Comparison of ENCODE assay signal across 12 mouse cellular contexts in genomic region chr13:34112369-34113081, GRCm38 (mm10). TPM values are rescaled to one million over a fixed set of nuclear protein-coding genes. Genes with fewer than 3 reads are reported as not detected.
A peak's percentile ranks its signal among the peaks of the same experiment; 100 is the strongest.
DNase-seq lines count a peak whose midpoint lies in the region; ATAC-seq lines count a peak whose summit lies in the region.
"Had no signal": no experiment of that assay in that cellular context is flagged by ENCODE, and none has a peak within 500 bp of the region (broad histone marks: within the 10 kb centered on the region; RNA-seq: fewer than 3 reads in every experiment).

No protein-coding gene starts in this region.

- DNase-seq in heart, adult 11 months, result peak; percentile 91
- no peak for DNase-seq in heart, postnatal 14 days
- DNase-seq in urinary bladder, postnatal 25 days (ENCODE audit: low spot score), result peak; percentile 54
- no peak for DNase-seq in urinary bladder, postnatal 10 days (ENCODE audit: low spot score)
- DNase-seq in gonadal fat pad, adult 2 months (ENCODE audit: low read depth), result peak; percentile 96
- DNase-seq in left cerebral cortex, adult 8-10 months (ENCODE audit: low spot score in 2 of 2), result no peak
- DNase-seq in frontal cortex, postnatal 10 days (ENCODE audit: low spot score in 2 of 2), result no peak
- DNase-seq: cerebellum, adult 11-12 months; forebrain, postnatal 0 days; layer of hippocampus, adult 9-11 months; right cerebral cortex, postnatal 4 days had no signal

- intact Hi-C loops in heart, postnatal 14 days (cut with DNase I), result no loop called here

- no peak for ATAC-seq in granulocyte monocyte progenitor cell, adult 5-6 weeks (replicated peaks; ENCODE audit: poor library complexity, severe bottlenecking)
- ATAC-seq: forebrain, postnatal 0 days had no signal

RNA-seq across cellular contexts. Expression of gene Tubb2b, which starts 17.7 kb away (rescaled TPM):
- total RNA-seq in heart, postnatal 14 days (2021), result 1 to 10 TPM; 5.2 to 8.8 TPM
- polyA plus RNA-seq in gonadal fat pad, adult 2 months (2012; rRNA removed), result 61.4 and 74.7 TPM in 2 replicates
- total RNA-seq in granulocyte monocyte progenitor cell, adult 5-6 weeks (2014; fragmentation: Nextera tagmentation), result not detected in 2 replicates
- total RNA-seq in granulocyte monocyte progenitor cell, adult 5-6 weeks (2017), result not detected in 2 replicates
- 100 to 1,000 TPM; 158 to 170 (median 167) TPM for total RNA-seq in left cerebral cortex, adult 8-10 months (2022)

RNA-seq across cellular contexts. Expression of gene Tubb2a, which starts 34.7 kb away (rescaled TPM):
- total RNA-seq in heart, postnatal 14 days (2021), result 10 to 100 TPM; 53.6 to 68.2 TPM
- 179 and 400 TPM in 2 replicates for polyA plus RNA-seq in gonadal fat pad, adult 2 months (2012; rRNA removed)
- 2.3 and 3.4 TPM in 2 replicates for total RNA-seq in granulocyte monocyte progenitor cell, adult 5-6 weeks (2014; fragmentation: Nextera tagmentation)
- total RNA-seq in granulocyte monocyte progenitor cell, adult 5-6 weeks (2017), result 7.0 and 8.5 TPM in 2 replicates
- total RNA-seq in left cerebral cortex, adult 8-10 months (2022), result 100 to 1,000 TPM; 633 to 733 (median 691) TPM

RNA-seq across cellular contexts. Expression of gene Psmg4, which starts 50.2 kb away (rescaled TPM):
- 10 to 100 TPM; 25.2 to 37.8 TPM for total RNA-seq in heart, postnatal 14 days (2021)
- polyA plus RNA-seq in gonadal fat pad, adult 2 months (2012; rRNA removed), result 85.1 and 95.6 TPM in 2 replicates
- 50.2 and 81.2 TPM in 2 replicates for total RNA-seq in granulocyte monocyte progenitor cell, adult 5-6 weeks (2014; fragmentation: Nextera tagmentation)
- 181 and 240 TPM in 2 replicates for total RNA-seq in granulocyte monocyte progenitor cell, adult 5-6 weeks (2017)
- total RNA-seq in left cerebral cortex, adult 8-10 months (2022), result 10 to 100 TPM; 22.1 to 27.2 (median 25.6) TPM

Comparison
In these comparisons a context has a peak if more than half of its experiments do, and no peak if none do; other contexts are left out.
1. DNase-seq: peak in heart, adult 11 months (single experiment), urinary bladder, postnatal 25 days (single experiment) and gonadal fat pad, adult 2 months (single experiment); none in heart, postnatal 14 days (0 of 2), urinary bladder, postnatal 10 days (single experiment), left cerebral cortex, adult 8-10 months (0 of 2) and frontal cortex, postnatal 10 days (0 of 2).
2. RNA of gene Tubb2b, which starts 17.7 kb away (total RNA-seq): 158 to 170 TPM in left cerebral cortex, adult 8-10 months; 5.2 to 8.8 TPM in heart, postnatal 14 days and not detected in granulocyte monocyte progenitor cell, adult 5-6 weeks; every median in the first group is over 10 times any median in the second.
3. RNA of gene Tubb2a, which starts 34.7 kb away (total RNA-seq): 633 to 733 TPM in left cerebral cortex, adult 8-10 months; 53.6 to 68.2 TPM in heart, postnatal 14 days and 2.3 to 8.5 TPM in granulocyte monocyte progenitor cell, adult 5-6 weeks; every median in the first group is over 4 times any median in the second.